Mouse (Mus musculus) left cerebral cortex, adult 8-10 months (tissue): Measurements from ENCODE around the gene Agfg2. TPM values are rescaled to one million over a fixed set of nuclear protein-coding genes. Genes with fewer than 3 reads are reported as not detected.
"Not testable (repeated sequence)": the region's sequence is repeated elsewhere in the genome, so short reads cannot be mapped to it uniquely, and the experiment has no call there.

Experiments
- DNase-seq, 2 experiments: peaks; one replicate each; pipeline ENCODE4 v3.0.0; 2022; ENCODE audit warnings: low spot score in 2 of 2
- total RNA-seq, 4 experiments: library from RNA; stranded (reverse); gene quantifications; 2 replicates each; pipeline ENCODE4 v1.2.4; 2022

Agfg2 gene
- total RNA-seq, 4 experiments from 2014 or later, result 50.0 to 54.8 (median 51.4) TPM

DNA sequence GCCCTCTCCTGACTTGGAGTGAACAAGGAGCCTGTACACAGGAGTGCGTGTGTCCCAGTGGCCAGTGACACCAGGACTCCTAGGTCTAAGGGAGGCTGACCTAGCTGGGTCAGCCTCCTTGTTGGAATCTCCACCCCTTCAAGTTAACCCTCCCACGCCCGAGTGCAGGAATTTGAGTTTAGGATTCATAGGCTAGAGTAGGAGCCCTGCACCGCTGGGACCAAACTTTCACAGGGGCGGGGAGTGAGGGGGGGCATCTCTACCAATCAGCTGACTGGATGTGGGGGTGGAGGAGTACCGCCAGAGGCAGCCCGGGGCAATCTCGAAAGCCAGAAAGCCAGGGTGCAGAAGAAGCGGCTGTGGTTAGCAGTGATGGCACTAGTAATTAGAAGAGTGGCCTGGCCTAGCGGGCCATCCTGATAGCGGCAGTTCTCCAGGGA, 38.9 kb downstream of the Agfg2 start, which contains the start of gene Irs3:
TSS of gene Irs3 (minus strand) at position 63 of the 440 bp plus-strand sequence.
- no peak for DNase-seq

DNA sequence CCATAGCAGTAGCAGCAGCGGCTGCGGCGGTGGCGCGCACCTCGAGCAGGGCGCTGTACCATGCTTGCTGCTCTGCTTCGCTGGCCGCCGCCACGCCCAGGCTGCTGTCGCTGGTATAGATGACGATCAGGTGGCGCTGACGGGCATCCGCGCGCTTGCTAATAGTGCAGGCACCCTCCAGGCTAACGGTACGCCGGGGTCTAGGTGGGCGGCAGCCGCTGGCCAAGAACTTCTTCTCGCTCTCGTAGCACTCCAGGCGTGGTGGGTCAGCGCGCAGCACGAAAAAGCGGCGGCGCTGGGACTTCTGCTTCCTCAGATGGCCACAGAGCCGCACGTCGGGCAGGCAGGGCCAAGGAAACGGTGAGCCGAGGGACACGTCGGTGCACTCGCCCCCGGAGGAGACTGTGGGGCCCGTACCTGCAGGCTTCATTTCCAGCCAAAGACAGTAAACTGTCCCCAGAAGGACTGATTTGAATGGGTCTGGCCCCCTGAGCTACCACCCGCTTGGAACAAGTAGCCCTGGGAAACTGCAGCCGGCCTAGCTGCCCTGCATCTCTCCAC, 39.4 kb downstream of the Agfg2 start:
- no peak for DNase-seq

DNA sequence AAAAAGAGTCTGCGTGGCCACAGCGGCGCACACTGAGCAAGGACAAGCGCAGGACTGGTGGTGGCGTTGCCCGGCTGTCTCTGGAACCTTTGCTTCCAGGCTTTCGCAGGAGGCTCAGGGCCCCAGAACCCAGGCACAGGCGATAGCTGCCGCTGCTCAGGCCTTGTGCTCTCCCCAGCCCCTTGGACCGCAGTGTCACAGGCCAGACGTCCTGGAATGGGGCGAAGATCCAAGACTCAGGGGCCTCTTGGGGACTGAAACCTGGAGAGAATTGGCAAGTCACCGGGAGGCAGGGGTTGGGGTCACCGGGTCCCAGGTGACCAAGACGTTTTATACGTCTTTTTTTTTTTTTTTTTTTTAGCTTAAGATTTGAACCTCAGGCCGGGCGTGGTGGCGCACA, 40.0 kb downstream of the Agfg2 start:
- DNase-seq, result no peak

DNA sequence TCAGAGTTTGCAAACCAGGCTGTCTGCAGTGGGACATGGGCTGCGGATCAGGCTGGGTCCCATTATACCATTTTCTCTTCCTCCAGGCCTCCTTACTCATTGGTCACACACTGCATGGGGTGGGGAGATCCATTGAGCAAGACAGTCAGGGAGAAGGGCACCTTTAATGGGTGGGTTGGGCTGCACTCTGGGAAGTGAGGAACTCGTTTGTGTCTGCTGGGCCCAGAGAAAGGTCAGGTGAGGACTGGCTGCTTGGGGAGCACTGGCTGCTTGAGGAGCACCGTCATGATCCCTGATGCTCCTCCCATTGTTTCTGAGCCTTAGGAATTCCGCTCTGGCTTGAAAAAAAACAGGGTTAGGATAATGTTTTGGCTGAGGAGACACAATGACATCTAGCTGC, 41.6 kb downstream of the Agfg2 start:
- no peak for DNase-seq

DNA sequence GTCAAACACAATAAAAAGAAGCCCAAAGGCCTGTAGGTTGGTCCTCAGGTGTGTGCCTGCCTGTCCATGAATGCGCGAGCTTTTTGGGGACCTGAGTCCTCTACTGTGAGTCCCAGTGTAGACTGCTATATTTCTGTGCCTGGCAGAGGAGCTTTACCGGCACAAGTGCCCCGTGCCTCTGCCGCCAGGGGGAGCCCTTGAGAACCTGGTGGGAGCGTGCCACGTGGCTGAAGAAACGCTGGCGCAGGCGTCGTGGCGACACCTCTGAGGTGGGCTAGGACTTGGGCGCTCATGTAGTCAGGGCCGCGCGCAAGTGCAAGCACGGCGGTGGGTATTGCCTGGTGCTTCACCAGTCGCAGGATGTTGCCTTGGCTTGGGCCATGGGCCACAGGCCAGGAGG, 43.5 kb downstream of the Agfg2 start, which contains the start of gene Sap25:
TSS of gene Sap25 (plus strand) at position 281 of the 400 bp plus-strand sequence.
- DNase-seq, result no peak

DNA sequence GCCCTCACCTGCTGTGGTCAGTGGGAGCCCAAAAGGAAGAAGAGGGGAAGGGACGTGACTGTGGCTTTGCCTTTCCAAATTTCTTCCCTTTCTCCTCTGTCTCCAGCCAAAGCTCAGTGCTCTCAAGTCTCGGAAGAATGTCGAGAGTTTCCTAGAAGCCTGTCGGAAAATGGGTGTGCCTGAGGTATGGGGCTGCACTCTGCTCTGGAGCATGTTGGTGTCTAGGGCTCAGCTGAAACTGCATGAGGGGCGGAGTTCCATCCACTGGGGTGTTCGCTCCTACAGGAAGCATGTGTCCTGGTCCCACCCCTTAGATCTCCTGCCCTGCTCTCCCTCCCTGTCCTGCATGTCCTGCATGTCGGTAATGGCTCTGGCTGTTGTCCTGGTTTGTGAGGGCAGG, 45.1 kb downstream of the Agfg2 start:
- no peak for DNase-seq

DNA sequence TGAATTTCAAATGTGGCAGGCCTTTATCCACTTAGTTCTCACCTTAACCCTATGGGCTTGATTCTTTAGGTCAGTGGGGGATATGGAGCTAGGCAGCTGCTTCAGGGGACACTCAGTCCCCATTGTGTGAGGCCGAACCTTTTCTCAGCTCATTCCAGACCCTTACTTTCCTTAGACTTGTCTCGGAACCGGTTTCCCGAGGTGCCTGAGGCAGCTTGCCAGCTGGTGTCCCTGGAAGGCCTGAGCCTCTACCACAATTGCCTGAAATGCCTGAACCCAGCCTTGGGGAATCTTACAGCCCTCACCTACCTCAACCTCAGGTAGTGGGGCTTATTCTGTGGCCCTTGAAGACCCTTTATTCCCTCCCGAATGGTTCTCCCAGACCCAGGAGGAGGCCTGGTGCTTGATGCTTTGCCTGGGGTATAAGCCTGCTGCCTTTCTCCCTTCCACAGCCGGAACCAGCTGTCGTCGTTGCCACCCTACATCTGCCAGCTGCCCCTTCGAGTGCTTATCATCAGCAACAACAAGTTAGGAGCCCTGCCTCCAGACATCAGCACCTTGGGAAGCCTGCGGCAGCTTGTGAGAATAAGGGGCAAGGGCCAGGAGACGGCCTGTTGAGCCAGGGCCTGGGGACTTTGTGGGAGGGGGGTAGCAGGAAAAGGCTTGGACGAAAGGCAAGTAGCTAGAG, 51.0 kb downstream of the Agfg2 start:
- DNase-seq, result no peak

DNA sequence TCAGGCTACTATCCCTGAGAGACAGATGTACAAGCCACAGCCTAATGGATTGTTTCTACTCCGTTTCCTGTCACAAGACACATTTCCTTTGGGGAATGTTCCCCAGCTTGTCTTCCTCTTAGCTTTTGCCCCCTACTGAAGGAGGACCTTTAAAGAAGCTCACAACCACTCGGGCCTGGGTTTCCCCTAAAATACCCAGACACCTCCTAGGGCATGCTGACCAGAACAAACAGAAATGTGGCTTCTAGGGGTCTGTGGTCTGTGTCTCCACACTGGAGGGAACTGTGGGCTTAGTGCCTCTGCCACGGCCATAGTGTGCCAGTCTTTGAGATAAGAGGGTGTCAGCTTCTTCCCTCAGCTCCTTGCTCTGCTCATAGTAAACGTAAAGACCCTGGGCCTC, 52.9 kb downstream of the Agfg2 start:
- DNase-seq, result no peak

DNA sequence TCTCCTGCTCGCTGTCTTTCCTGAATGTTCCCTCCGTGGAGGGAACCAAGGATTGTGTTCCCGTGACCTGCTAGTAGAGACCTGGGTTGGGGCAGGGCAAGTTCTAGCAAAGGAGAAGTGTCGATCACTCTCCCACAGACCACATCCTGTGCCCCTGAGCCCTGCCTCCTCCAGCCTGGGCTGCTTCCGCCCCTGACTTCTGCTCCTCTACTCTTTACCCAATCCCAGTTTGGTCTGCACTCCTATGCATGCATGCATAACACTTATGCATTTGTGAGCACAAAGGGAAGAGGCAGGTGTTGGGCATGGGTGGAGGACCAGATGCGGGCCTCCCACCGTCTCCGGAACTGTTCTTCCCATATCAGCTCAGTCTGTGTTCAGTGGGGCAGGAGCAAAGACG, 53.4 kb downstream of the Agfg2 start:
- DNase-seq, result peak in 1 of 2 experiments; percentile 44

DNA sequence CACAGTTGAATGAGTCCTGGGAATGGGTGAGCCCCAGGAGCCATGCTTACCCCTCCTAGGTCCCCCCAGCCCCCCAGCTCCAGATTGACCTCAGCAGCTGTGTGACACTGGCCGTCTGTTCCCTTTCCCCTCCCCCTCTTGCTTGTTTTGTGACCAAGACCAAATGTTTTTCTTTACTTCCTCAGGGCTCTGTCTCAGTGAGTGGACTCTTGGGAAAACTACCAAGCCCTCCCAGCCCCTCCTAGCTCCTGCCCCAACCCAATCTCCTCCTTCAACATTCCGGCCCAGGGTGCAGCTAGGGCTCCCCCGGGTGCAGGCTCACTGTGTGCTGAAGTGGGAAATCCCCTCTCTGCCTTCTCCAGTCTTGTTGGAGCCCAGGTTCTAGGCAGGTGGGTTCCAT, 53.9 kb downstream of the Agfg2 start:
- no peak for DNase-seq

DNA sequence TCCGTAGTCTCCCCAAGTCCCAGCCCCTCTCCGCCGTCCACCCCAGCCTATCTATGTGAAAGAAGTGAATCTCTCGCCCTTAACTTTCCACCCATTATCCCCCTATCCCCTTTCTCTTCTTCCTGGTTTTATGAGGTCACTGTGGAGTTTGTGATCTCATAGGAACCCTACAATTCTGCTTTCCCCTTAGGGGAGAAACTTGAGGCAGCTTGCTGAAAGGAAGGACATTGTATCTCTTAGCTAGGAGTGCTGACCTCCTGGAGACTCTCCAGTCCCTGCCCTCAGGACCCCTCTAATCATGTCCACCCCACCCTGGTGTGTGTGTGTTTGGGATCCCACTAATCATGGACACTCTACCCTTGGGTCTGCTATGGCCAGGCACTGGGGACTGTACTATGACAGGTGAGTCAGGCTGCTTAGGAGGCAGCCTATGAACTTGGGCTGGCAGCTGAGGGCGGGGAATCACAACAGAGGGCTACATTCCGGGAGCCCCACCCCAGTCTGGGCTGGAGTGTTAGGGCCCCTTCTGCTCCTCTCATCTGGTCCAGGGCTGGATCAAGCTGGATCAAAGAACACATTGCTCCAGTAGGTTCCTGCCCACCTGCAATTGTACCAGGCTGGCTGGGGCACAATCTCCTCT, 54.5 kb downstream of the Agfg2 start:
- DNase-seq, result no peak

DNA sequence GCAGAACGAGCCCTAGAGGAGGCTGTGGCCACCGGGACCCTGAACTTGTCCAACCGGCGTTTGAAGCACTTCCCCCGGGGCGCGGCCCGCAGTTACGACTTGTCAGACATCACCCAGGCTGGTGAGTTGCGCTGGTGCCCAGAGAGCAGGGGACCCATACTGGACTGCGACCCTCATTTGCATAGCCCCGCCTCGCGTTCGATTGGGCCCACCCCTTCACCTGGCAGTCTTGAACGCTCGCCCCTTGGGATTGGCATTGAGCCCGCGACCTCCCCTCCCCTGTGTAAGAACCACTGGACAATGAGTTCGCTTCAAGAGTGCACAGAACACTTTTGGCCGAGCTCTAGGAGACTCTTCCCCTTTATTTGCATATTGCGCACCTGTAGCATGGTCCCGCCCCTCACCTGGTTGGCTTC, 55.2 kb downstream of the Agfg2 start:
- DNase-seq, result no peak

DNA sequence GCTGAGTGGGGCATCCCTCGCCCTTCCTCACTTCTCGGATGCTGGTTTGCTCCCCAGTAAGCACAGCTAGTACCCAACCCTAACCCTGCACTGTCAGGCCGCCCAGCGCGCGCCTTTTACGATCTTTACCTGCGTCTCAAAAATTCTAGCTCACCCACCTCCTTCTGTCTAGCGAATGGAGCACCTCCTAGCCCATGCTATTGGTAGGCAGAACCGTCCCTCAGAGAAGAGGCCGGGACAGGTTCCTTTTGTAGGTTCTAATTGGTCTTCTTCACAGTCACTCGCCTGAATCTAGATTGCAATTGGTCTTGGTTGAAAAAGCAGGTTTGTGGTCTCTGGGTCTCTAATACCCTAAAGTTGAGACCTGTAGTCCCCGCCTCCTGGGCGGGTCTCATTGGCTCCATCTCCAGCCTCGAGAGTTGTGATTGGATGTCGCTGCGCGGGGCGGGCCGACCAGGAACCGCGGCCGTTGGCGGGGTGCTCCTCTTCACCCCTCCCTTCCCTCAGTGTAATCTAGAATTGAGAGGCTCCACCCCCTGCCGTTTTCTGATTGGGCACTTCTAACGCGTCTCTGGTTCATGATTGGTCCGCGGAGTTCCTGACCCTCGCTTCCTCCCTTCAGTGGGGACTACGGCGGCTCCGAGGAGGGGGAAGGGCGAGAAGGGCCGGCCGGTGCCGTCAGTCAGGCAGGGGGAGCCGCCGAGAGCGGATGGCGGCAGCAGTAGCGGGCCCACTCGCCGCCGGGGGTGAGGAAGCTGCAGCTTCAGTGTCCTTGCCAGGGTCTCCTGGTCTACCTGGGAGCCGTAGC, 55.8 kb downstream of the Agfg2 start, which contains the start of the genes Fbxo24, Lrch4 and Gm20605:
TSS of gene Fbxo24 (minus strand) at position 505 of the 808 bp plus-strand sequence.
TSS of gene Lrch4 (plus strand) at position 624 of the 808 bp plus-strand sequence.
TSS of gene Gm20605 (plus strand) at position 678 of the 808 bp plus-strand sequence.
- DNase-seq, result peak; percentile 91 to 100

DNA sequence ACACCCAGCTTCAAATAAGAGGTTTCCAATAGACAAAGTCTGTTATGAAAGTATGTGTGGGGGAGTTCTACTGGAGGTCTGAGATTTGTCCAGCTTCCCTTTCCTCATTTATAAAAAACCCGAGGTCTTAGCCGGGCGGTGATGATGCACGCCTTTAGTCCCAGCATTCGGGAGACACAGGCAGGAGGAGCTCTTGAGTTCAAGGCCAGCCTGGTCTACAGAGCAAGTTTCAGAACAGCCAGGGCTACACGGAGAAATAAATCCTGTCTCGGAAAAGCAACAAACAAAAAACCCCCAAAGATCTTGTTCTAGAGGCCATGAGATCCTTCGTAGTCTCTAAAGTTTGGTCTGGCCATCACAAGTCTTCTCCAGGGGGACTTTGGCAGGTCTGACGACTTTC, 56.5 kb downstream of the Agfg2 start:
- no peak for DNase-seq

DNA sequence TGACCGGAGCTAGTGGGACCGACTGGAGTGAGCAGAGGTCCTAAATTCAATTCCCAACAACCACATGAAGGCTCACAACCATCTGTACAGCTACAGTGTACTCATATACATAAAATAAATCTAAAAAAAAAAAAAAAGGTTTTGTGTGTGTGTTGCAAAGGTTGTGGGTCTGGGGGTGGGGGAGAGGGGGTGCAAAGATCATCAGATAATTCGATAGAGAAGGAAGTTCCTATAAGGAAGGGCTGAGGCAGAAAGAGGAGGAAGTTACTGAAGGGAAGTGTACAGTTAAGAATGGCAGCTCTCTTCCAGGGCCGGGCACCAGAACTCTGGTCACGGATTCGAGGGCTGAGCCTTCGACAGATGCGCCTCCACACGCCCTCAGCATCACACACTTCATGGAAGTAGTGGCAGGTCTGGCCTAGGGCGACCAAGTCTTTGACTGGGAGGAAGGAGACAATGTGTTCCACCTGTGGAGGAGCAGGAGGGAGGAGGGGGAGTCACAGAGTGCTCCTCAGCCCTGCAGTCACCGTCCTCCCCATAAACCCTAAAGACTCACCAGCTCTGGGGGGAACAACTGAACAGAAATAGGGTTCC, 60.5 kb downstream of the Agfg2 start:
- no peak for DNase-seq

DNA sequence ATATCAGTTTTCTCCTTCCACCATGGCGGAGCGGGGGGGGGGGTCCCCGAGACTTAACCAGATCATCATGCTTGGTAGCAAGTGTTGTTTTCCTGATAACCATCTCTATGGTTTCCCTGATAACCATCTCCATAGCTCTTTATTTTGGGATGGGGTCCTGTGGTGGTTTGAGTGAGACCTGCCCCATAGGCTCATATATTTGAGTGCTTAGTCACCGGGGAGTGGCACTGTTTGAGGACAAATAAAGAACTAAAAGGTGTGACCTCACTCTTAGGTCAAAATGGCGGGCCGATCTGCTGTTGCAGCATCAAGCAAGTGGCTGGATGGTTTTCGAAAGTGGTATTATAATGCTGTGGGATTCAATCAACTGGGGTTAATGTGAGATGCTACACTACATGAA, 69.2 kb downstream of the Agfg2 start:
- DNase-seq, result no peak

DNA sequence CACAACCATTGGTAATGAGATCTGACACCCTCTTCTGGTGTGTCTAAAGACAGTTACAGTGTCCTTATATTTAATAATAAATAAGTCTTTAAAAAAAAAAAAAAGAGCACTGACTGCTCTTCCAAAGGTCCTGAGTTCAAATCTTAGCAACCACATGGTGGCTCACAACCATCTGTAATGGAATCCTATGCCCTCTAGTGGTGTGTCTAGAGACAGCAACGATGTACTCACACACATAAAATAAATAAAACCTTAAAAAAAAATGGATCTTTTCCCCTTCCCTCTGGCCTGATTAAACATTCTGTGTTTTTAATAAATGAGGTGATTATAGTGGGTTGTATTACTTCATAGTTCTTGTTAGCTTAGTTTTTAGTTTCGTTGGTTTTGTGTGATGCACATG, 69.6 kb downstream of the Agfg2 start:
- DNase-seq, result not testable (repeated sequence)

DNA sequence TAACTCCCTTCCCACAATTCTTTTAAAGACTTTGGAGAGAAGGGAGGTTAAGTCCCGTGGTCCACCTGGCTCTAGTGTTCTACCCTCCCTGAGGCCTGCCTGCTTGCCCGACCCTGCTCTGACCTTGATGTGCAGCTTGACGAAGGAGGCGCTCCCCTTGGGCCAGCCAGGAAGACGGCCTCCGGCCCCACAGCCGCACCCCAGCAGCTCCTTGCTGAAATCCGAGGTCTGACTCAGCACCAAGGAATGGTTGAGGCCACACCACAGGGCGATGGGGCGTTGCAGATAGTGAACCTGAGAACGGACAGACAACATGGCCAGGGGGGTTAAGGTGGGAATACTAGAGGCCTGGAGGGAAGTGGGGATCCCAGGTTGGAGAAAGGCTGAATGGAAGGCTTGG, 71.0 kb downstream of the Agfg2 start, which contains the start of gene Pcolce:
TSS of gene Pcolce (minus strand) at position 235 of the 400 bp plus-strand sequence.
- DNase-seq, result no peak

DNA sequence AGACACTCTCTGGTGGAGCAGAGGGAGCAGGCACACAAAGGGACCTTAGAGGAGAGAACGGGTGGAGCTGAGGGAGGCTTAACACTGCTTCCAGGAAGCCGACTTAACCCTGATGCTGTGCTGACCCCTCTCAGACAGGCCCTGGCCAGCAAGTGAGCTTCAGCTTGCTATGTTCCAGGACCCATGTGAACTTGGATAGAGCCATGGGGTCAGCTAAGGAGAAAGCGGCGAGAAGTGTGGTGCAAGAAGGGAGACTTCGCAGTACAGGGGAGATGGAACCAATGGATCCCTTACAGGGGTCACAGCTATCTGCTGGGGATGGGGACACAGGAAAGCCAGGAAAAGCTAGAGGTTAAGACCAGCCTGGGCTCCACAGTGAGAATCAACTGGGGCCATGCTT, 71.5 kb downstream of the Agfg2 start:
- DNase-seq, result no peak

DNA sequence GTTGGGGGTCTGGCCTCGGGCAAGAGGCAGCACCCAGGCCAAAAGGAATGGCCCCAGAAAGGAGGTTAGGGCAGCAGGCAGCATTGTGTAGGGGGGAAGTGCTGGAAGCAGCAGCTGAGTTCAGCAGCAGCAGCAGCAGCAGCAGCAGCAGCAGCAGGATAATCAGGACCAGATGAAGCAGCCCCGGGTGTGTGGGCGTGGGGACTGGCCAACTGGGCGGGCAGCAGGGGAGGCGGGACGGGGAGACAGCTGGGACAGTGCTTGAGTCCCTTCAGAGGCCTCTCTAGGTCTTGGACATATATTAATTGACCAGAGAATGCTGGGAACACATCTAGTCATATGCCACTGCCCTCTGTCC, 73.3 kb downstream of the Agfg2 start:
- DNase-seq, result no peak
